Mouse (Mus musculus) midbrain, embryonic 15.5 days (tissue): ENCODE measurements around the gene Srms. TPM values are rescaled to one million over a fixed set of nuclear protein-coding genes. Genes with fewer than 3 reads are reported as not detected.

Experiments
- ATAC-seq: fragments of 200-750 bp; cut with Nextera tagmentation; replicated peaks from 2 replicates; pipeline ENCODE4 v1.8.0; 2017; ENCODE audit warnings: moderate TSS enrichment
- H3K27ac ChIP-seq: fragments of 300-500 bp; sonication (generic); 2 replicates; pipeline ENCODE4 v1.5.1; 2015; ENCODE audit warnings: mild to moderate bottlenecking, inconsistent platforms
- H3K27me3 ChIP-seq: fragments of 300-500 bp; sonication (generic); replicated peaks from 2 replicates; pipeline ENCODE4 v1.6.1; 2015; ENCODE audit warnings: inconsistent platforms
- H3K36me3 ChIP-seq: fragments of 300-500 bp; sonication (generic); replicated peaks from 2 replicates; pipeline ENCODE4 v1.6.1; 2015; ENCODE audit warnings: inconsistent platforms
- H3K4me1 ChIP-seq: fragments of 300-500 bp; sonication (generic); 2 replicates; pipeline ENCODE4 v1.6.1; 2015; ENCODE audit warnings: inconsistent platforms
- H3K4me2 ChIP-seq: fragments of 300-500 bp; sonication (generic); 2 replicates; pipeline ENCODE4 v1.6.1; 2015; ENCODE audit warnings: inconsistent platforms, mild to moderate bottlenecking, moderate library complexity
- H3K4me3 ChIP-seq: fragments of 300-500 bp; sonication (generic); 2 replicates; pipeline ENCODE4 v1.5.1; 2015; ENCODE audit warnings: mild to moderate bottlenecking, inconsistent platforms
- H3K9ac ChIP-seq: fragments of 300-500 bp; sonication (generic); 2 replicates; pipeline ENCODE4 v1.6.1; 2015; ENCODE audit warnings: mild to moderate bottlenecking, inconsistent platforms
- H3K9me3 ChIP-seq: fragments of 300-500 bp; sonication (generic); 2 replicates; pipeline ENCODE4 v1.6.1; 2016; ENCODE audit warnings: inconsistent platforms
- whole genome bisulfite sequencing: fragments of 180-500 bp; shearing (Covaris S2); methylation state at CpG from one replicate; pipeline ENCODE4 v1.1.7; 2015; ENCODE audit warnings: mixed read lengths; 5-methylcytosine and 5-hydroxymethylcytosine counted together
- polyA plus RNA-seq: library from polyadenylated mRNA; unstranded; fragments of >200 nt; fragmentation: Nextera tagmentation; extraction: Ambion mirVana; gene quantifications from 2 replicates; pipeline ENCODE4 v1.2.1, GENCODE M21; 2015

Gene Srms
- polyA plus RNA-seq, 1 experiment from 2014 or later, result 0.18 TPM

- H3K27me3 ChIP-seq, result no peaks in the 10 kb centered on the region
- H3K9me3 ChIP-seq, result no peaks in the 10 kb centered on the region
- no peaks in the 10 kb centered on the region for H3K4me1 ChIP-seq
- H3K27ac ChIP-seq, result no peak overlapping the region
- ATAC-seq, result no peak
- WGBS, result 92% methylated on average over 17 of the region's 17 CpGs
- H3K36me3 ChIP-seq, result no peaks in the 10 kb centered on the region
- no peak overlapping the region for H3K4me2 ChIP-seq
- H3K4me3 ChIP-seq, result no peak overlapping the region
- no peak overlapping the region for H3K9ac ChIP-seq
Measured at GRCm38 (mm10) chr2:181237251-181238014, 24.4 kb upstream of the Srms start.

DNA sequence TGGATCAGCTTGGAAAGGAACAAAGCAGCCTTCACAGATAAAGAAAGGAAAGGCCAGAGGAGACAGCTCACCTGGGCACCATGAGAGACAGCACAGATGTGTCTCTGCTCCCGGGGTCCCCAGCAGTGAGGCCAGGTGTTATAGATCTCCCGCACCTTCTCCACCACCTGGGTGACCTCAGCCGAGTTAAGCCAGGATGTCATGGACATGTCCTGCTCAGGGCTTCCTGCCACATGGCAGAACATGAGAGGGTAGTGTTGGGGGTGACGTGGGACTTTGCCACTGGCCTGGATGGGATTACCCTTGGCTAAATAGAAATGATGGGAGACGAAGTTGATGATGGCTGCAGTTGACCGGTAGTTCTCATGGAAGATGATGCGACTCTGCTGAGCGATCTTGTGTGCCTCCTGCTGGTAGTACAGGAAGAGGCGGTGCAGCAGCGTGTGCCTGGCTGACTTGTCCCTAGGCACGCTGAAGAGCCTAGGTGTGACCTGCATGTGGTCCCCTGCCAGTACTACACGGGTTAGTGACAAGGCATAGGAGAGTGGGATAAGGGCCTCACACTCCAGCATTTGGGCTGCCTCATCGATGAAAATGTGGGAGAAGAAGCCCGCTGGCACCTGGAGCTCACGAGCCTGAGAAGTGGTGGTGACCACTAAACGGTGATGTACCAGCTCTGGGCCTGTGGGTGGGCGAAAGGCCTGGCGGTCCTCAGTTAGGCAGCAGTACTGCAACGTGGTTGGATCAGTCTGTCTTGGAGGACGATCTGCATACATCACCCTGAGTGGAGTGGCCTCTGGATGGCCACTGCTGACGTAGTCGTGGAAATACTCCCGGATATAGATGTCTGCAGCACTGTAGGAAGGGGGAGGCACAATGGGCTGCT, 22.9 kb upstream of the Srms start:
- WGBS, result 87% methylated on average over 23 of the region's 23 CpGs
- H3K4me2 ChIP-seq, result no peak overlapping the region
- H3K4me1 ChIP-seq, result no peaks in the 10 kb centered on the region
- no peaks in the 10 kb centered on the region for H3K27me3 ChIP-seq
- no peaks in the 10 kb centered on the region for H3K9me3 ChIP-seq
- no peaks in the 10 kb centered on the region for H3K36me3 ChIP-seq
- ATAC-seq, result no peak
- H3K4me3 ChIP-seq, result no peak overlapping the region
- no peak overlapping the region for H3K27ac ChIP-seq
- no peak overlapping the region for H3K9ac ChIP-seq

- 92% methylated on average over 11 of the region's 11 CpGs for WGBS
- Histone ChIP-seq H3K4me1 (no peaks in the 10 kb centered on the region), H3K4me2 (no peak overlapping the region), H3K36me3 (no peaks in the 10 kb centered on the region), H3K9me3 (no peaks in the 10 kb centered on the region), H3K27me3 (no peaks in the 10 kb centered on the region), H3K9ac (no peak overlapping the region), H3K4me3 (no peak overlapping the region), H3K27ac (no peak overlapping the region)
- no peak for ATAC-seq
Measured at GRCm38 (mm10) chr2:181234680-181235079, 21.7 kb upstream of the Srms start.

DNA sequence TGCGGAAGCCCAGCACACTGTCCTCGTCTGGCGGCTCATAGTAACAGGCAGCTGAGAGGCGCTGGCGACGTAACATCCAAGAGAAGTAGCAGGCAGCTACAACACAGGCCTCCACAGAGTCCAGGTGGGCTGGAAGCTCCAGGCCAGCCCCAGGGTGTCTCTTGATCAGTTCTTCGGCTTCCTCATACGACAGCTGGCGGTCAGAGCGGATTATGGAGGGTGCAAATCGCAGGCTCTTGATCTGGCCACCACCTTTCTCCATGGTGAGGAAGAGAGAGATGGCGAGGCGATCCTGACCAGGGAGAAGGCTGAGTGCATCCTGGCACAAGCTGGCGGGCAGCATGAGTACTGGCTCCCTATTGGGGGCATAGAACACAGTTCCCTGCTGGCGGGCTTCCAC, 20.5 kb upstream of the Srms start:
- no peak overlapping the region for H3K4me3 ChIP-seq
- no peaks in the 10 kb centered on the region for H3K27me3 ChIP-seq
- H3K9ac ChIP-seq, result no peak overlapping the region
- no peak for ATAC-seq
- H3K4me2 ChIP-seq, result no peak overlapping the region
- WGBS, result 90% methylated on average over 15 of the region's 15 CpGs
- H3K4me1 ChIP-seq, result no peaks in the 10 kb centered on the region
- no peaks in the 10 kb centered on the region for H3K9me3 ChIP-seq
- no peaks in the 10 kb centered on the region for H3K36me3 ChIP-seq
- no peak overlapping the region for H3K27ac ChIP-seq

GRCm38 (mm10) chr2:181231171-181231570, 18.2 kb upstream of the Srms start:
- H3K4me3 ChIP-seq, result no peak overlapping the region
- H3K9me3 ChIP-seq, result no peaks in the 10 kb centered on the region
- WGBS, result 69% methylated on average over 20 of the region's 20 CpGs
- 0 out of 2 replicates have a peak overlapping the region, but pooled peaks have one; percentile 8 for H3K4me2 ChIP-seq
- no peak for ATAC-seq
- H3K36me3 ChIP-seq, result no peaks in the 10 kb centered on the region
- no peaks in the 10 kb centered on the region for H3K4me1 ChIP-seq
- no peak overlapping the region for H3K9ac ChIP-seq
- no peak overlapping the region for H3K27ac ChIP-seq
- H3K27me3 ChIP-seq, result no peaks in the 10 kb centered on the region

DNA sequence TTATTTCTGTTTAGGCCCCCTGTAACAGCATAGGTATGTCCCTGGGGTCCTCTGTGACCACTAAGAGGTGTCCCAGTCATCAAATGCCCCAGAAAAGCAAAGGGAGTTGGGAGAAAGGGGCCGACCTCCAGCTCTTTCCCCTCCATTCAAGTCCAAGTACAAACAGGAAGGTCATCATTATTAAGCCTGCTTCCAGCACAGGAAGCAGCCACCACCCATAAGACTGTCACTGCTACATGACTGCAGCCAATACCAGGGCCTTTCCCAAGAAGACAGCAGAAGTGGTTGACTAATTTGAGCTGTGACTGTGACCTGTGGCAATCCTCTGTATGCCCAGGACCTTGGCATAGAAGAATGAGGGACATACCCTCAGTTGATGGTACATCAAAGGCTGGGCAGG, 15.3 kb upstream of the Srms start:
- Histone ChIP-seq H3K4me1 (no peaks in the 10 kb centered on the region), H3K9ac (no peak overlapping the region), H3K36me3 (no peaks in the 10 kb centered on the region), H3K27ac (no peak overlapping the region), H3K4me2 (no peak overlapping the region), H3K27me3 (no peaks in the 10 kb centered on the region), H3K9me3 (no peaks in the 10 kb centered on the region), H3K4me3 (no peak overlapping the region)
- no peak for ATAC-seq
- 75% methylated on average over 1 of the region's 1 CpGs for WGBS

DNA sequence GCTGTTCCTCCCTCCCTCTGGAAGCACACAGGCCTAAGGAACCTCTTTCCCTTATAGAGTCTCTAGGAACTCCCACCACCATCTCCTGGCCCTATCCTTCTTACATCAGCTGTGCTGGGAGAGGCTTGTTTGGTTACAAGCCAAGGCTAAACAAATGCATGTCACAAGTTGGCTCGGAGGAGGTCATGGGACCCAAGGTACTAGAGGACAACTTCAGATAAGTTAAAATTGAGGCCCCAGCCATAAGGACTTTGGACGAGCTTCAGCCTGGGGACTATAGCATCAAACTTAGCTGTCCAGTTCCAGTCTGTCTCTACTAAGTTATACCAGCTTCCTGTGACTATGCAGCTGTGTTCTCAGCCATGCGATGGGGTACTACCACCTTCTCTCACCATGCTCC, 14.1 kb upstream of the Srms start:
- H3K9me3 ChIP-seq, result no peaks in the 10 kb centered on the region
- H3K4me3 ChIP-seq, result no peak overlapping the region
- no peak overlapping the region for H3K27ac ChIP-seq
- no peaks in the 10 kb centered on the region for H3K27me3 ChIP-seq
- H3K4me2 ChIP-seq, result no peak overlapping the region
- no peaks in the 10 kb centered on the region for H3K4me1 ChIP-seq
- ATAC-seq, result no peak
- no peak overlapping the region for H3K9ac ChIP-seq
- no peaks in the 10 kb centered on the region for H3K36me3 ChIP-seq
- WGBS, result 81% methylated on average over 3 of the region's 3 CpGs

- WGBS, result 89% methylated on average over 2 of the region's 2 CpGs
- no peak for ATAC-seq
- no peak overlapping the region for H3K4me3 ChIP-seq
Measured at GRCm38 (mm10) chr2:181224994-181225393, 12.0 kb upstream of the Srms start.

DNA sequence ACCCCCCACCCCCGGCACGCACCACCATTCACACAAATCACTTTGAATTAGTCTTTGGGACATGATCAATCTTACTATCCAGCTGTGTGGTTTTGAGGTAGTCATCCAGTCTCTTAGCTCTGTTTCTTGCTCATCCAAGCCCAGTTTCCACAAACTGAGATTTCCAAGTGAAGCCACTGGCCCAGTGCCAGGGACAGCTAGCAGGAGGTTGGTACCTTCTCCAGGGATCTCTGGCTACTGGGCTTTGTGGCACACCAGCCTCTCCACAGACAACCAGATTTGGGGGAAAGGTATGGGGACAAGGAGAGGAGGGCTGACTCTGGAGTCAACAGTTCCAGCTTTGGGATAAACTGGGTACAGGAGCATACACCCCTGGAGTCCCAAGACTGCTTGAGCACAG, 7.4 kb upstream of the Srms start:
- H3K9me3 ChIP-seq, result no peaks in the 10 kb centered on the region
- peak overlapping the region; percentile 62 for H3K4me2 ChIP-seq
- no peak overlapping the region for H3K9ac ChIP-seq
- 55% methylated on average over 2 of the region's 2 CpGs for WGBS
- H3K36me3 ChIP-seq, result no peaks in the 10 kb centered on the region
- ATAC-seq, result no peak
- no peak overlapping the region for H3K27ac ChIP-seq
- 0 out of 2 replicates have a peak, but pooled peaks cover 2% of the 10 kb centered on the region for H3K27me3 ChIP-seq
- H3K4me3 ChIP-seq, result no peak overlapping the region; the same call in 1 of the 2 replicates
- H3K4me1 ChIP-seq, result peaks cover 15% of the 10 kb centered on the region

More at GRCm38 (mm10) chr2:181224994-181225393, 12.0 kb upstream of the Srms start:
- Histone ChIP-seq H3K36me3 (no peaks in the 10 kb centered on the region), H3K4me1 (peaks cover 7% of the 10 kb centered on the region), H3K9me3 (no peaks in the 10 kb centered on the region), H3K4me2 (no peak overlapping the region), H3K9ac (no peak overlapping the region), H3K27me3 (no peaks in the 10 kb centered on the region), H3K27ac (no peak overlapping the region)

- H3K4me3 ChIP-seq, result peak within 1 kb of the TSS; percentile 33
- H3K9ac ChIP-seq, result 0 out of 2 replicates have a peak within 1 kb of the TSS, but pooled peaks have one; percentile 7
- H3K4me1 ChIP-seq, result peaks cover 15% of the 10 kb centered on the region
- H3K9me3 ChIP-seq, result no peaks in the 10 kb centered on the region
- peak; percentile 90 for ATAC-seq
- peak within 1 kb of the TSS; percentile 62 for H3K4me2 ChIP-seq
- H3K27ac ChIP-seq, result peak within 1 kb of the TSS; percentile 58; the same call in 1 of the 2 replicates
- 0 out of 2 replicates have a peak, but pooled peaks cover 2% of the 10 kb centered on the region for H3K27me3 ChIP-seq
- 2% methylated on average over 25 of the region's 25 CpGs for WGBS
- H3K36me3 ChIP-seq, result no peaks in the 10 kb centered on the region
Measured at GRCm38 (mm10) chr2:181219538-181220216, 6.7 kb upstream of the Srms start, which contains the start of gene Fndc11. Gene Fndc11, plus strand, starts transcription at chr2:181220013.

DNA sequence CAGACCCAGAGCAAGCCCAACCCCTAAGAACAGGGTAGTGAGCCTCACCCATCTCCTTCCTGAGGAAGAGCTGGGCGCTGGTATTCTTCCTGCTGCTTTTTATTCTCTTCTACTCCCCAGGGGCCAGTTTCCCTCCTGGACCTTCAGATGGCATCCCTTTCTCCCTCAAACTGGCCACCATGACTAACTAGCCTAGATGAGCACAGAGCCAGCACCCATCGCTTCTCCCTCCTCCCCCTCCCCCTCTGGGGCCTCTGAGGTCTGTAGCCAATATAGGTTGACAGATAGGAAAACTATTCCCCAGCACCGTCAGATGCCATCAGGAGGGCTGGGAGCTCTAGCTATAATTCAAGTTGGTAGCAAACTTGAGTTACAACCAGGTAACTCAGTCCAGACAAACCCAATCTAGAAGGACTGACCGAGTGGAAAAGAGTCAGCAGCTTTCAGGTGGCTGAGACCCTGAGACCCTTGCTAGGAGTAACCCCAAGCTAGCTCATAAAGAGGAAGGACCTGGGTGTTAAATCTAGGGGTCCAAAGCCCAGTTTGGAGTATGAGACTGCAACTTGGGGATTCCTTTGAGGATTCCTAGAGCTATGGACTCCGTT, 6.0 kb upstream of the Srms start:
- Histone ChIP-seq H3K9ac (no peak overlapping the region), H3K27me3 (peaks cover 8% of the 10 kb centered on the region; the same call in 1 of the 2 replicates), H3K4me2 (peak overlapping the region; percentile 62; the same call in 1 of the 2 replicates), H3K9me3 (no peaks in the 10 kb centered on the region), H3K36me3 (no peaks in the 10 kb centered on the region), H3K4me3 (no peak overlapping the region), H3K4me1 (peaks cover 15% of the 10 kb centered on the region), H3K27ac (peak overlapping the region; percentile 58; the same call in 1 of the 2 replicates)
- 61% methylated on average over 5 of the region's 5 CpGs for WGBS
- no peak for ATAC-seq
